Mouse (Mus musculus): Measurements from ENCODE around the gene Ung. TPM values are rescaled to one million over a fixed set of nuclear protein-coding genes. Genes with fewer than 3 reads are reported as not detected.

Gene Ung
- total RNA-seq, 2 experiments from 2014 or later: 6.5 to 7.2 TPM

DNA sequence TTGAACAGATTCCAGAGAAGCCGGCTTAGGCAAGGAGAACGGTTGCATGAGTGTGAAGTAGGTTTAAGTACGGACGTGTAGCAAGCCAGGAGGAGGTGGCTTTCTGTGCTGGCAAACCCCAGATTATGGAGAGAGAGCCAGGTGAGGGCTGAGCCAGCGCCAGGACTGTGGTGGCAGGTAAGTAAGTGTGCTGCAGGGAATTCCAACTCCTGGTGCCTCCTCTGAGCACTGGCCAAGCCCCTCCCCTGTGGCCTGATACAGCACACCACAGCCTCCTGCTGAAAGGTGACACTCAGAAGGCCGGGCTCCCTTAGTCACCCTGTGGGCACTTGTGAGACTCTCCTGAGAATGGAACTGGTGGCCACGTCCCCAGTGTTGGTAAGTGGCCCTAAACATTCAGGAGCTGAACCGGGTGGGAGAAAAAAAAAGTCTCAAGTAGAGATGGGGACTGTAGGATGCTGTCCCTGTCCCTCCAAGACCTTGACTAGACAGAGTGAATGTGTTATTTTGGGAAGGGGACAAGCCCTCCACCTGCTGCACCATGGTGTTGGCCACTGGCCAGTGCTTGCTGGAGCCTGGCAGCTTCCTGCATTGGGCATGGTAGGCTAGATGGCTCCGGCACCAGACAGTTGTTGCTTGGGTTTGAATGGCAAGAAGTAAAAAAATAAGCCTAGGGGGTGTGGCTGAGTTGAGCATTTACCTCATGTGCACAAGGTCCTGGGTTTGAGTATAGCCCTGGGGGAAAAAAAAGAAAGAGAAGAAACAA lies 25.2 kb downstream of the Ung start:
- DNase-seq: peak; percentile 68
- intact Hi-C loops (cut with DNase I; ENCODE audit: low total_unique reads): no loop called here

DNA sequence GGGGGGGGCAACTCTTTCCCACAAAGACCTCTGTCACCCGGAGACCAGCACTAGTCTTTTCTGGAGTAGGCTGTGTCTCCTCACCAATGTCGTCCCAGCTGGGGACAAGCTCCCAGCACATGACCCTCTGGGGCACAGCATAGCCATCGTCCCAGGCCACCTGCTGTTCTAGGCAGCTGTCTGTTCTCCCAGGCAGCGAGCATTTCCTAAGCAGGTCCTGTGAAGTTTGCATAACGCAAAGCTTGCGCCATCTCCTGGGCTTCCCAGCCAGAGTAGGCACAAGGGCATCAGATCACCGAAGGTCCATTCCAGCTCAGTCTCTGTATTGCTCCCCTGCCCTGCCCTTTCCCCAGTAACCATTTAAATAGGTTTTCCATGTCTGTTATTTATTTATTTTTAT lies 27.1 kb downstream of the Ung start:
- DNase-seq: peak; percentile 32
- intact Hi-C loops (cut with DNase I; ENCODE audit: low total_unique reads): no loop called here

DNA sequence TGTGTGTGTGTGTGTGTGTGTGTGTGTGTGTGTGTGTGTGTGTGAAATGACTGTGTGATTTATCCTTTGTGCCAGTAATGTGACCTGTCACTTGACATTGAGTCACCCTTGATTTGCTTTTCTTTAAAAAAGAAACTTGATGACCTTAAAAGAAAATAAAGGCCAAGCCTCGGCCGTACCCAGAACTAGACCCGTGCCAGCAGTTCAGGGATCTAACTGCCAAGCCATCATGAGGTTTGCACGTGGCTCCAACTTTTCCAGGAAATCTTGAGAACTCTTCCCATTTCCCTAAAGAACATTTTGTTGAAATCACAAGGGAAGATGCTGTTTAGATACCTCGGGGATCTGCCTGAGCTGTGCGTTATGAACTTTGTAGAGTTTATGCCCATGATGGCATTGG lies 31.2 kb downstream of the Ung start:
- DNase-seq: no peak
- intact Hi-C loops (cut with DNase I; ENCODE audit: low total_unique reads): no loop called here

DNA sequence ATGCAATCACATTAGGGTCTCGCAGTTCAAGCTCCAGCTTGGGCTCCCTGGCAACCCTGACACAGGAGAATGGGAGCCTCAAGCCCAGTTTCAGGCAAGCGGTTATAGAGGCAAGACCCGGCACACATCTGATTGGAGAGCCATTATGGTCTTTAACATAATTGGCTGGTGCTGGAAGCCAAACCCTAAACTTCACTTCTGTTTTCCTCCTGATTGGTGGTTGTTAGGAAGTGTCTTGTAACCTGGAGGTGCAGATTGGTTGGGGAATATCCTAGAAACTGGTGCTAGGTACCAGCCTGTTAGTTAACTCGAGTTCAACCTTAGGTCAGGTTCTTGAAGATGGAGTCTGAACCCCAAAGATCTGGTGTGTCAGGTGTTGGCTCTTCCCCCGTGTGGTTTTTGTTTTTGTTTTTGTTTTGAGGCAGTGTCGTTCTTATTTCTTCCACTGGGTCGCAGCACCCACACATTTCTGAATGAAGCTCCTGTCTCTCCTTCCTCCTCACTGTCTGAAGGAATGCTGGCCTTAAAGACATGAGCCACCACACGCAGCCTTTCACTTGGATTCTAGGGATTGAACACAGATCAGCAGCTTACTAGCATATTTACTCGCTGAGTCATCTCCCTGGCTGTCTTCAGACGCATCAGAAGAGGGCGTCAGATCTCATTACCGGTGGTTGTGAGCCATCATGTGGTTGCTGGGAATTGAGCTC lies 32.1 kb downstream of the Ung start:
- intact Hi-C loops (cut with DNase I; ENCODE audit: low total_unique reads): no loop called here
- no peak for DNase-seq

DNA sequence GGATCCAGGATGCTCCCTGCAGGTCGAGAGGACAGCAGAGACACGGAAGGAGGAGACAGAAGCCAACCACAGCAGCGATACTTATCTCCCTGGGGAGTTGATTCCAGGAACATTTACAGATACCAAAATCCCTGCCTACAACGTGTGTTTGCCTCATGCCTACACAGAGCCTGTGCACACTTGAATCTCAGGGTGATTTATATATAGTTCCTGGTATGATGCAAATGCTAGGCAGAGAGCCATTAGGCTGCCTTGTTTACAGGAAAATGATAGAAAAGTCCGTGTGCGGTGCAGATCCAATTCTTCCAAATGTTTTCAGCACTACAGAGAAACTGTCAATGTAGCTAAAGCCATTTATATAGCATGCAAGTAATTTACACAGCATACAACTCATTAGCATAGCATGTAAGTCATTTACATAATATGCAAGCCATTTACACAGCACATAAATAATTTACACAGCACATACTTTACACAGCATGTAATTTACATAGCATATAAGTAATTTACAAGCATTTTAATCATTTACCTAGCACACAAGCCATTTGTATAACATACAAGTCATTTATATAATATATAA lies 33.0 kb downstream of the Ung start:
- intact Hi-C loops (cut with DNase I; ENCODE audit: low total_unique reads): no loop called here
- no peak for DNase-seq

DNA sequence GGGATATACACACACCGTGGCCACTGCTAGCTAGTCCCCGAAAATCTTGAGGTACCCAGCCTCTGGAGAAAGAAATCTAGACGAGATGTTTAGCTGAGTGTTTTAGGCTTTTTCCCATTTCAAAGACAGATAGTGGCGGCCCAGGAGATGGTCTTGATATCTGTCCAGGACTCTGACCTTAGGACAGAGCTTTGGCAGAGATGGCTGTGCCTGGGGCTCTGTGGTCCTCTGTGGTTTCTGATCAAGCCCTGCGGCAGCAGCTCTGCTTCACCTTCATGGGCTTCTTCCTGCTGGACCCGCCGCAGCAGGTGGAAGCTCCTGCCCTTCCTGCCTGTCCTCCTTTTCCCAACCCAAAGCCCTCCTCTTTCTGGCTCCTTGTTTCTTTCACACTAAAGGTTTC lies 40.2 kb downstream of the Ung start:
- intact Hi-C loops (cut with DNase I; ENCODE audit: low total_unique reads): no loop called here
- no peak for DNase-seq

DNA sequence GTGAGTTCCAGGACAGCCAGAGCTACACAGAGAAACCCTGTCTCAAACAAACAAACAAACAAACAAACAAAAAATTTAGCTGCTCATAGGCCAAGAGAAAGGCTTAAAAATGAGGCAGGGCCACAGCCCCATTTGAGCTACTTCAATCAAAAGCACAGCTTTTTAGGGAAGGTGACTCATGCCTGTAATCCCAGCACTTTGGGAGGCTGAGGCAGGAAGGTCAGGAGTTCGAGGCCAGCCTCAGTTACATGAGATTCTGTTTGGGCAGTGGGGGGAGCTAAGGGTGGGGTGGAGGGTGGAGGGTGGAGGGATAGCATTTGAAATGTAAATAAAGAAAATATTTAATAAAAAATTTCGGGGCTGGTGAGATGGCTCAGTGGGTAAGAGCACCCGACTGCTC lies 42.8 kb downstream of the Ung start:
- intact Hi-C loops (cut with DNase I; ENCODE audit: low total_unique reads): no loop called here
- no peak for DNase-seq

DNA sequence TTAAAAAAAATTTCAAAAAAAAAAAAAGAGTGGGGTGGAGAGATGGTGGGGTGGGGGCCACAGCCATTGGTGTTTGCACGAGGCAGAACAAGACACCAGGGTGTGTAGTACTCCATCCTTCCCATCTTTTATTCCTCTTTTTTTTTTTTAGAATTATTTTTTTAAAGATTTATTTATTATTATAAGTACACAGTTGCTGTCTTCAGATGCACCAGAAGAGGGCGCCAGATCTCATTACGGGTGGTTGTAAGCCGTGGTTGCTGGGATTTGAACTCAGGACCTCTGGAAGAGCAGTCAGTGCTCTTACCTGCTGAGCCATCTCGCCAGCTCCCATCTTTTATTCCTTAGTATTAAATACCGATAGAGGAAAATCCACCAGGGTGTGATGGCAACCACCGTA lies 43.3 kb downstream of the Ung start:
- intact Hi-C loops (cut with DNase I; ENCODE audit: low total_unique reads): no loop called here
- no peak for DNase-seq

DNA sequence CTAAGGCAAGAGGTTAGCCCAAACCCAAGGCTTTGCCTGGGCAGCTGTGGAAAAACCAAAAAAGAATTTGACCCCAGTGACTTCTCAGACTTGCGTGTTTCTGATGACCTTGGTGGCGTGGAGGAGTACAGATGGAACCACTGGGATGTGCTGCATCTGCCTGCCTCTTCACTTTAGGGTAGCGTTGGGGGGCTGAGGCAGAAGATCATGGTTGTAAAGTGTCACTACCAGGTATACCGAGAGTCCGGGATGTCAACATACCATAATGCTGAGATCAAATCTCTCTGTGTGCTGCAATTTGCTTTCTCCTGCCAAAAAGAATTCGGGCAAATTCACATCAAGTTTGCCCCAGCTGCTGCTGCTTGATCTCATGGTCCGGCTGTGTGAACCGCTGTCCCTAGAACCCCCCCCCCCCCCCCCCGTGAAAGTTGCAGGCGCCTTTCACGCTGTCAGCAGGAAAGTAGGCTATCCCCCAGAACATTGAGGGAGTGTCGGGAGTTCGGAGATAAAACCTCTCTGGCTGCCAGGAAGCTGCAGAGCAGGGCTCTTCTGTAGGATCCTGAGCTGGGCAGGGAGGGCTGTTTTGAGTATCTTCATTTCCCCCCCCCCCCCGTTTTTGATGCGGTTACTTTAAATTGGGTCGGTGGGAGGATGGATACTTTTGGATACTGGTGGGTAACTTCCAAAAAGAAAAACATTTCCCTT lies 43.8 kb downstream of the Ung start:
- DNase-seq: no peak
- intact Hi-C loops (cut with DNase I; ENCODE audit: low total_unique reads): no loop called here

DNA sequence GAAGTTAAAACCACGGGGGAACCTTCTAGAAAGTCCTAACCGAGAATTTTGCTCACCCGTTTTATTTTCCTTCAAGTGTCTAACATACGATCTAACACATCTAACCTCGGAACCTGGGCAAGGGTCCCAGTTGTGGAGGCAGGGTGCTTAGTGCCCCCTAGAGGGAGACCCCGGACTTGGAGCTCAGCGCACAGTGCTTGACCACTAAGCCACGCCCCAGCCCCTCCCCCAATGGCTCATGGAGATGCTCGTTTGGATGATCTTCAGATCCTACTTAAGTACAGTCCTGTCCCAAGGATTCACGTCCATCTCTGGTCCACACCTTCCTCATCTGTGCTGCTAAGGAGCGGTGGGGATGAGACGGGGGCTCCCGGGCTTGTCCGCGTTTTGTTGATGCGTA lies 44.5 kb downstream of the Ung start:
- intact Hi-C loops (cut with DNase I; ENCODE audit: low total_unique reads): no loop called here

DNA sequence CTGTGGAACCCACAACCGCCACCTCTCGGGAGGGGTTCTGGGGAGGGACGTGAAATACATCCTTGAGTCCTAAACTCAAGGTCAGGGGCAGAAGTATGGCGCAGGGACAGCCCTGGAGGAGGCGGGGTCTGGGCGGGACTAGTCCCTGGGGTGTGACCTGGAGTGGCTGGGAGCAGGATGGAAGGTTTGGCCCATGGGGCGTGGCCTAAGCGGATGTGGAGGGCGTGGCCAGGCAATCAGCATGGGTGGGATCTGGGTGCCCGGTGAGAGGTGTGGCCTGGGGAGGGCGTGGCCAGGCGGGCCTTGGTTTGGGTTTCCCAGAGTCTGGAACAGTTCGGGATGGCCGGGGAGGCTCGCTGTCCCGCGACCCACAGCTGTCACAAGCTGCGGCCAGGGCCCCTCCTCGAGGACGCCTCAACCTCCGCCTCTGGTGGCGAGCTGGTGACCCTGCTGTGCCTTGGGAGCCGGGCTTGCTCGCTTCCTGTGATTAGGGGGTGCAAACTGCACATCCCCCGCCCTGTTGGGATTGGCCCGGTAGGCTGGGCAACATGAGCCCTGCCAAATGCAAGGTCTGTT lies 45.5 kb downstream of the Ung start:
- DNase-seq: peak; percentile 97
- intact Hi-C loops (cut with DNase I; ENCODE audit: low total_unique reads): no loop called here

More for the DNA sequence above, 44.5 kb downstream of the Ung start:
- DNase-seq: peak; percentile 63

DNA sequence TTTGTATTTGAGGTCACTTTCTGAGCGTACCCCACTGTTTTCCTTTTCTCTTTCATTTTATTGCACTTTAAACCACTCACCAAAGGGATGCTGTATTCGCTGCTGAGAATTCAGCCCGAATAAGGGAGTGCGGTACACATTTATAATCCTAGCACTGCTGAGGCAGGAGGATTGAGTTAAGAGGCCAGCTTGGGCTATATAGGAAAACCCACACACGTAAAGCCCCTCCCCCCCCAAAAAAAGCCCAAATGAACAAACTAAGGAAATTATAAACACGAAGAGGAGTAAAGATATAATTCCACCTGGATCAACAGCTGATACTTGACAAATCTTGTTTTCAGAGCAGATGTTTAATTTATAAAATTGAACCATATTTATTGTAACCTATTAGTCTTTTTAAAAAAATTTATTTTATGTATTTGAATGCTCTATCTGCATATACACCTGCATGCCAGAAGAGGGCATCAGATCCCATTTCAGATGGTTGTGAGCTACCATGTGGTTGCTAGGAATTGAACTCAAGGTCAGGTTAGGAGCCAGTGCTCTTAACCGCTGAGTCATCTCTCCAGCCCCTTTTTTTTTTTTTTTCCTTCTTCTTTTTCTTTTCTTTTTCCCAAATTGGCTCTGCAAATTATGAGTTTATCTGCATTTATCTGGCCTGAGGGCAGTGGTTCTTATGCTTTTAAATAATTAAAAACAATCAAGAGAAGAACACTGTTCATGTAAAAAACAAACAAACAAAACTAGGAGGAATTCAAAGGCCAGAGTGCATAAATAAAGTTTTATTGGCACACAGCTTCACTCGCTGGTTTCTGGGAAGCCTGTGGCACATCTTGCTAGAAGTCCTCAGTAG lies 46.6 kb downstream of the Ung start:
- intact Hi-C loops (cut with DNase I; ENCODE audit: low total_unique reads): no loop called here
- DNase-seq: no peak

DNA sequence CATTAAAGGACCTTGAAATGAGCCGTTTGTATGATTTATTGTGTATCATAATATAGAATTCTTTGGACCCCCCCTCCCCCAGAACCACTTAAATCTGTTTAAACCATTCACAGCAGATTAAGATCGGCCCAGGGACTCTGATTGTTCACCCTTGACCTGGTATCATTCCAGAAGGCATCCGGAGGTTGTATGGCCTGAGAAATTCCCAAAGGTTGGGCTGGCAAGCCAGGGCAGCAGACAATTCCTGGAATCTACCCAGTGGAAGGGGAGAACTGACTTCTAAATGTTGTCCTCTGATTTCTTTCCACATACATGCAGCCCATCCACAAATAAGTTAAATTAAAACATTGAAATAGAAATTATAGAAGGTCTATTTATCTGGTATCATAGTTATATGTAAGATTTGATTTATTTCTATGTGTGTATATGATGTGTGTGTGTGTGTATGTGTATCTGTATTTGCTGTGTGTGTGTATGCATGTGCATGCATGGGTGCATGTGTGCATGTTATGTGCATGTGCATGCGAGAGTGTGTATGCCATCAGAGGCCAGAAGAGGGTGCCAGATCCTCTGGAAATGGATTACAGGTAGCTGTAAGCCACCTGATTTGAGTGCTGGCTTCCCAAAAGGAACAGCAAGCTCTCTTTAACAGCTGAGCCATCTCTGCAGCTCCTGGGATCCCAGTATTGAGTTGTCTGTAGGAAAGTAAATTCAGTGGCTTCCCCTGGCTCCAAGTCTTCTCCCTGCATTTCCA lies 48.0 kb downstream of the Ung start:
- DNase-seq: no peak

DNA sequence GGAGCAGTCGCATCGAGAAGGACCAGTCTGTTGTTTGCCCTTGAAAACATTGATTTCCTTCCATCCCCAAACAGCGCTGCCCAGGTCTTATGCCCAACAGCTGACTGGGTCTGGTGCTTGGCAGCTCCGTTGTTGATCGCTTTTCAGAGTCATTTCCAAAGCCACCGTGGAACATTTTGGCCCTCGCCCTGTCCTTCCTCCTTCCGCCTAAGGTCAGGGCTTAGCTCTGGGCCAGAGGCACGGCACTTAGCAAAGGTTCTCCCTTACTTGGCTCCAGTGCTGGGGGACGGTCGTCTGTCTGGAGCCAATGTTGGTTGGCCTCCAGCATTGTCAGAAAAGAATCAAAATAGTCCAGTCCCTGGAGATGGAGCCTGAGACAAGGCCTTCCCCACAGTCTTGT lies 49.4 kb downstream of the Ung start:
- DNase-seq: peak; percentile 64
- intact Hi-C loops (cut with DNase I; ENCODE audit: low total_unique reads): no loop called here

More for the DNA sequence above, 48.0 kb downstream of the Ung start:
- intact Hi-C loops (cut with DNase I; ENCODE audit: low total_unique reads): no loop called here

DNA sequence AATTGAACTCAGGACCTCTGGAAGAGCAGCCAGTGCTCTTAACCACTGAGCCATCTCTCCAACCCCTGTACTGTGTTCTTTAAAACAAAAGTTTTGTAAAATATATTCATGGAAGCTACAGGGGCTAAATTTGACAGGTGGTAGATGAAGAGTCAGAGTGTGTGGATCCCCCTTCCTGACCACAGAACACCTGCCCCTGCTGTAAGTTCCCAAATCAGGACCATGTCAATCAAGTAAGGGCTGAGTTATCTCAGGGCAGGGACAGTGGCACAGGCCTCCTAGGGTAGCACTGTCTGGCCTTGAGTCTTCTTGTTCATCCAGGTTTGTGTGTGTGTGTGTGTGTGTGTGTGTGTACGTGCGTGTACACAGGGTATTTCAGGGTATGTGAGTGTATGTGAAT lies 53.3 kb downstream of the Ung start:
- intact Hi-C loops (cut with DNase I; ENCODE audit: low total_unique reads): no loop called here

DNA sequence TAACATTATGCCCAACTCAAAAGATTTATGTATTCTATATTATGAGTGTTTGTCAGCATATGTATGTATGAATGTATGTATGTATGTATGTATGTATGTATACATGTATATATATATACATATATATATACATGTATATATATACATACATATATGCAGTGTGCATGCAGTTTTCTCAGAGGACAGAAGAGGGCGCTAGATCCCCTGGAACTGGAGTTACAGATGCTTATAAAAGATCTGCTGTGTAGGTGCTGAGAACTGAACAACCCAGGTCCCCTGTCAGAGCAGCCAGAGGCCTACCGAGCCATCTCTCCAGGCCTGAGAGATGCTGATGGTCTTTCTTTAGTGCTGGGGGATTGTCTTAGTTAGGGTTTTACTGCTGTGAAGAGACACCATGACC lies 56.9 kb downstream of the Ung start:
- intact Hi-C loops (cut with DNase I; ENCODE audit: low total_unique reads): no loop called here
- no peak for DNase-seq

More for the DNA sequence above, 53.3 kb downstream of the Ung start:
- no peak for DNase-seq
